Mouse (Mus musculus) stomach, embryonic 14.5 days (tissue): ENCODE measurements around the gene Copb1. TPM values are rescaled to one million over a fixed set of nuclear protein-coding genes. Genes with fewer than 3 reads are reported as not detected.
A peak's percentile ranks its signal among the peaks of the same experiment; 100 is the strongest.

Experiments used
- ATAC-seq: fragments of 200-750 bp; cut with Nextera tagmentation; 2 replicates; pipeline ENCODE4 v1.8.0; 2017; ENCODE audit warnings: low read depth, moderate TSS enrichment; ENCODE audit not compliant: insufficient number of reproducible peaks, insufficient read depth, low FRiP score
- H3K27ac ChIP-seq: fragments of 300-500 bp; sonication (generic); 2 replicates; pipeline ENCODE4 v1.5.1; 2014; ENCODE audit warnings: mild to moderate bottlenecking, low read length, moderate library complexity, mixed read lengths
- H3K27me3 ChIP-seq: fragments of 300-500 bp; sonication (generic); 2 replicates; pipeline ENCODE4 v1.6.1; 2014; ENCODE audit warnings: low read length, control low read depth, mixed read lengths; ENCODE audit not compliant: control insufficient read depth, insufficient read depth
- H3K36me3 ChIP-seq: fragments of 300-500 bp; sonication (generic); 2 replicates; pipeline ENCODE4 v1.6.1; 2014; ENCODE audit warnings: mild to moderate bottlenecking, control low read depth, low read length, moderate library complexity, mixed read lengths; ENCODE audit not compliant: control insufficient read depth, insufficient read depth
- H3K4me1 ChIP-seq: fragments of 300-500 bp; sonication (generic); 2 replicates; pipeline ENCODE4 v1.6.1; 2014; ENCODE audit warnings: low read length, control low read depth, mixed read lengths; ENCODE audit not compliant: control insufficient read depth, insufficient read depth
- H3K4me2 ChIP-seq: fragments of 300-500 bp; sonication (generic); replicated peaks from 2 replicates; pipeline ENCODE4 v1.6.1; 2014; ENCODE audit warnings: low read depth, low read length, control low read depth
- H3K4me3 ChIP-seq: fragments of 300-500 bp; sonication (generic); 2 replicates; pipeline ENCODE4 v1.5.1; 2014; ENCODE audit warnings: low read depth, low read length, control low read depth
- H3K9ac ChIP-seq: fragments of 300-500 bp; sonication (generic); replicated peaks from 2 replicates; pipeline ENCODE4 v1.6.1; 2014; ENCODE audit warnings: low read depth, mild to moderate bottlenecking, control low read depth, low read length, moderate library complexity, mixed read lengths
- H3K9me3 ChIP-seq: fragments of 300-500 bp; sonication (generic); 2 replicates; pipeline ENCODE4 v1.6.1; 2016; ENCODE audit warnings: low read depth, low read length, control low read depth; ENCODE audit not compliant: control insufficient read depth
- WGBS: fragments of 180-500 bp; shearing (Covaris S2); extraction: QIAGEN DNeasy Blood & Tissue Kit; methylation state at CpG from one replicate; pipeline ENCODE4 v1.1.7; 2014; 5-methylcytosine and 5-hydroxymethylcytosine counted together
- polyA plus RNA-seq: library from polyadenylated mRNA; unstranded; fragments of >200 nt; fragmentation: Nextera tagmentation; extraction: Ambion mirVana; gene quantifications from 2 replicates; pipeline ENCODE4 v1.2.1, GENCODE M21; 2014

The Copb1 gene
- polyA plus RNA-seq = 127 and 135 TPM in 2 replicates

DNA sequence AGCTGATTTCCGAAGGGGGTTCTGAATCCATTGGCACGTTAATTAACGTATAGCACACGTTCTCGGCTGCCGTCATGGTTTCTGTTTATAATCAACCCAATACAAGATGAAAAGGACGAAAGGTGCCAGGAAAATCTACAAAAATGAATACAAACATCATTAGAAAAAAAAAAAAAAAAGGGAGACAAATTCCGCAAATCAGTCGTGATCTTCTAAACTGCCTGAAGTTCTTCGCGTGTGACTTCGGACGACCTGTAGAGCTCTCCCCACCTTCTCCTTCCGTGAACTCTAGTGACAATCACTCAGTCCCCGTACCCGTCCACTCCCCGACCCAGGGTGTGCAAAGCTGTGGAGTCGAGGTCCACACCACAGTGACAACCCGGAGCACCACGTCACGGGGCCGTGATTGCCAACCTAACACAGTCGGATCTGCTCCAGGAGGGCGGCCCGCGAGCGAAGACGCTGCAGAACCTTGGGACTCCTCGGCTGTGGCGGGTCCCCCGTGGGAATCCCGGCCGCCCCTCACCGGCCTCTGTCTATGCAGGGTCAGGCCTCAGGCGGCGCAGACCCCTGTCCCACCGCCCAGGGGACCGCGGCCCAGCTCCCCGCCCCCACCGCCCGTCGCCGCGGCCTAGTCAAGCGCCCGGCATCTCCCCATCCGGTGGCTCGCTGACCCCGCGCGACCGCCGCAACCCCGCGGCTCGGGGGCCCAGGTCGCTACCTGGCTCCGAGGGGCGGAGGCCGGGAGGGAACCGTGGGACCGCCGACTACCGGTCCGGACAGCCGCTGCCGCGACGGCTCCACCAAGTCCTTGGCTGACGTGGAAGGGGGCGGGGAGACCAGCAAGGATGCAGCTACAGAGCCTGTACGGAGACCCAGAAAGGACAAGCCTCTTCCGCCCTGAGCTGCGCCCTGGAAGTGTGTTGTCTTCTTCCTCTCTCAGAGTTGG is at the start of gene Copb1:
Gene Copb1 (minus strand): TSS at position 827 of the 949 bp plus-strand sequence.
- Histone ChIP-seq H3K4me2 (peak within 1 kb of the TSS; percentile 41), H3K4me1 (no peaks in the 10 kb centered on the region; the same call in 1 of the 2 replicates), H3K9me3 (no peaks in the 10 kb centered on the region; the same call in 1 of the 2 replicates), H3K9ac (peak within 1 kb of the TSS; percentile 97), H3K36me3 (peaks cover 18% of the 10 kb centered on the region), H3K27ac (peak within 1 kb of the TSS; percentile 66), H3K4me3 (peak within 1 kb of the TSS; percentile 98), H3K27me3 (no peaks in the 10 kb centered on the region)
- ATAC-seq = peak; percentile 97
- WGBS = 1% methylated on average over 75 of the region's 75 CpGs

- no peaks in the 10 kb centered on the region for H3K36me3 ChIP-seq
- no peaks in the 10 kb centered on the region for H3K27me3 ChIP-seq
- H3K4me2 ChIP-seq = no peak overlapping the region
- no peak overlapping the region for H3K4me3 ChIP-seq
- no peaks in the 10 kb centered on the region for H3K4me1 ChIP-seq
- no peak overlapping the region for H3K27ac ChIP-seq
- H3K9me3 ChIP-seq = no peaks in the 10 kb centered on the region
- no peak for ATAC-seq
- 57% methylated on average over 4 of the region's 4 CpGs for WGBS
- no peak overlapping the region for H3K9ac ChIP-seq
Measured at GRCm38 (mm10) chr7:114301293-114301782, 46.8 kb upstream of the Copb1 start.

- H3K9me3 ChIP-seq = no peaks in the 10 kb centered on the region
- ATAC-seq = no peak
- H3K9ac ChIP-seq = no peak overlapping the region
- no peak overlapping the region for H3K4me3 ChIP-seq
- no peaks in the 10 kb centered on the region for H3K4me1 ChIP-seq
- no peaks in the 10 kb centered on the region for H3K36me3 ChIP-seq
- WGBS = 91% methylated on average over 2 of the region's 2 CpGs
- H3K4me2 ChIP-seq = no peak overlapping the region
- no peak overlapping the region for H3K27ac ChIP-seq
- H3K27me3 ChIP-seq = no peaks in the 10 kb centered on the region
Measured at GRCm38 (mm10) chr7:114300782-114301181, 46.3 kb upstream of the Copb1 start.

GRCm38 (mm10) chr7:114299247-114299646 is 44.7 kb upstream of the Copb1 start:
- no peaks in the 10 kb centered on the region for H3K27me3 ChIP-seq
- no peaks in the 10 kb centered on the region for H3K4me1 ChIP-seq
- H3K9ac ChIP-seq = no peak overlapping the region
- no peak overlapping the region for H3K4me2 ChIP-seq
- H3K36me3 ChIP-seq = no peaks in the 10 kb centered on the region
- no peak for ATAC-seq
- no peaks in the 10 kb centered on the region for H3K9me3 ChIP-seq
- 56% methylated on average over 4 of the region's 4 CpGs for WGBS
- no peak overlapping the region for H3K27ac ChIP-seq
- no peak overlapping the region for H3K4me3 ChIP-seq

DNA sequence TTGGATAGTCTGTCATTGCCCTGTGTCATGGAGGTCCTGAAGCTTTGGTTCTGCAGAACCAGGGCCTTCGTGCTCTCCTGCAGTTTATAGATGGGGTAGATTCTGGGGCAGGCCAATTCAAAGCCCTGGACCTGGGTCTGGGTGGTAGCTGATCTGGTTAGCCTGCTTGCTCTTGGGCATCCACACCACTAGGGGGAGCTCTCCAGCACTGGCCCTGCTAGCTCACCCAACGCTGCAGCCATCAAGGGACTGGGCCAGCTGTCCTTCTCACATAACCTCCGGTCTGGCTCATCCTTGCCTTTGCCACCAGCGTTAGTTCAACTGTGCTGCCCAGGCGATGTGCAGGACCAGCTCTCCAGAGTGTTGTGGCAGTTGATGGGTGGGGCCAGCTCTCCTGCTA is 40.2 kb upstream of the Copb1 start:
- no peak overlapping the region for H3K9ac ChIP-seq
- H3K27ac ChIP-seq = no peak overlapping the region
- H3K4me3 ChIP-seq = no peak overlapping the region
- 0 out of 2 replicates have a peak, but pooled peaks cover 4% of the 10 kb centered on the region for H3K4me1 ChIP-seq
- no peak overlapping the region for H3K4me2 ChIP-seq
- no peak for ATAC-seq
- no peaks in the 10 kb centered on the region for H3K9me3 ChIP-seq
- no peaks in the 10 kb centered on the region for H3K36me3 ChIP-seq
- WGBS = 88% methylated on average over 5 of the region's 5 CpGs
- no peaks in the 10 kb centered on the region for H3K27me3 ChIP-seq

- no peaks in the 10 kb centered on the region for H3K9me3 ChIP-seq
- H3K4me1 ChIP-seq = 0 out of 2 replicates have a peak, but pooled peaks cover 4% of the 10 kb centered on the region
- H3K4me2 ChIP-seq = no peak overlapping the region
- no peak for ATAC-seq
- no peaks in the 10 kb centered on the region for H3K36me3 ChIP-seq
- no peak overlapping the region for H3K4me3 ChIP-seq
- no peak overlapping the region for H3K27ac ChIP-seq
- no peaks in the 10 kb centered on the region for H3K27me3 ChIP-seq
- WGBS = 74% methylated on average over 5 of the region's 5 CpGs
- H3K9ac ChIP-seq = no peak overlapping the region
Measured at GRCm38 (mm10) chr7:114293903-114294302, 39.4 kb upstream of the Copb1 start.

DNA sequence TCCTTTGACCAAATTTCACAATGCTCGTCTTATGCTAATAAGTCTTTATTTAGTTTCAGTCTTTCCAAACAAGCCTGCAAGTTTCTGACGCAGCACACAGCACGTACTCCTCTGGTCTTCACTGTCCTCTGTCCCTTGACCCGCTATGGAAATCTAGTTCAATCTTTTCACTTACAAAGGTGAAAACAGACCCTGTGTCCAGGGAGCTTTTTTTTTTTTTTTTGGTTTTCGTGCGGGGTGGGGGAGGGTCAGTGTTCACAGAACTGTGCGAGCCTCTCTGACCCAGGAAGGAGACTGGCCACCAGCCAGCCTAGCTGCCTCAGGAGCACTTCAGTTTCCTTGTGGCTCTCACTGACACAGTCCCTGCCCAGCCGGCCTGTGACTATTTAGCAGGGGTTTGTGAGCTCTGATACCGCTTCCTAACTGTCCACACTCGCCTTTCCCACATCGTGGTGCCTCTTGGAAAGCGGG is 38.0 kb upstream of the Copb1 start:
- Histone ChIP-seq H3K27me3 (no peaks in the 10 kb centered on the region), H3K36me3 (no peaks in the 10 kb centered on the region), H3K27ac (no peak overlapping the region), H3K4me1 (0 out of 2 replicates have a peak, but pooled peaks cover 4% of the 10 kb centered on the region), H3K9ac (no peak overlapping the region), H3K9me3 (no peaks in the 10 kb centered on the region), H3K4me2 (peak overlapping the region; percentile 36), H3K4me3 (peak overlapping the region; percentile 8; the same call in 1 of the 2 replicates)
- ATAC-seq = no peak
- 15% methylated on average over 12 of the region's 12 CpGs for WGBS

- ATAC-seq = no peak
- Histone ChIP-seq H3K4me3 (no peak overlapping the region), H3K27ac (no peak overlapping the region), H3K4me1 (0 out of 2 replicates have a peak, but pooled peaks cover 4% of the 10 kb centered on the region), H3K4me2 (no peak overlapping the region), H3K9ac (no peak overlapping the region), H3K36me3 (no peaks in the 10 kb centered on the region), H3K9me3 (no peaks in the 10 kb centered on the region), H3K27me3 (no peaks in the 10 kb centered on the region)
- WGBS = 60% methylated on average over 15 of the region's 15 CpGs
Measured at GRCm38 (mm10) chr7:114291461-114292335, 37.2 kb upstream of the Copb1 start.
